Comparison of ENCODE assay signal across 8 mouse cellular contexts in the genomic region with DNA sequence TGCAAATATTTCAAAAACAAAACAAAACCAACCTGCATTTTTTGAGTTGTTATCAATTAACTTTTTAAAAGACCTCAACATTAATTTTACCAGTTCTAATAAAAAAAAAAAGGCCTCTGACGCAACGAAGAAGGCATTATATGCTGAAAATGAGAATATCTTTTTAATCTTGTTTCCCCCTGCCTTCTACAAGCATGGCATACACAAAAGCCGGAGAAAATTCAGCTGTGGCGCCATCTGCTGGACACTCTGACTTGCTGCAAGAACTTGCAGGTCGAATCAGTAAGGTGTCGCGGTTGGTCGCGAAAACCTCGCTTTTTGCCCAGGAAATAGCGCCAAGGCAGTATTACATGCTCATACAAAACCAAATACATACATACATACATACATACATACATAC. TPM values are rescaled to one million over a fixed set of nuclear protein-coding genes. Genes with fewer than 3 reads are reported as not detected.
DNase-seq lines count a peak whose midpoint lies in the region; ATAC-seq and TF ChIP-seq lines count a peak whose summit lies in the region.

No protein-coding gene starts in this region.

- H3K4me1 ChIP-seq in hindbrain, embryonic 16.5 days (ENCODE audit: control insufficient read depth, insufficient read depth, low read depth, low read length) = peaks cover 41% of the 10 kb centered on the region
- peaks cover 42% of the 10 kb centered on the region for H3K4me1 ChIP-seq in megakaryocyte, embryonic 14.5 days

- no peaks in the 10 kb centered on the region for H3K9me3 ChIP-seq in hindbrain, embryonic 16.5 days (ENCODE audit: control insufficient read depth, low read length)
- H3K9me3 ChIP-seq in megakaryocyte, embryonic 14.5 days = no peaks in the 10 kb centered on the region

- no peaks in the 10 kb centered on the region for H3K27me3 ChIP-seq in Patski
- H3K27me3 ChIP-seq in hindbrain, embryonic 16.5 days (replicated peaks; ENCODE audit: control insufficient read depth, insufficient read depth, low read length) = no peaks in the 10 kb centered on the region
- peaks cover 2% of the 10 kb centered on the region for H3K27me3 ChIP-seq in megakaryocyte, embryonic 14.5 days (replicated peaks)

- H3K27ac ChIP-seq in hindbrain, embryonic 16.5 days (ENCODE audit: low read depth, low read length) = peak overlapping the region; percentile 98

- WGBS in hindbrain, embryonic 16.5 days = 2% methylated on average over 11 of the region's 11 CpGs

- H3K9ac ChIP-seq in hindbrain, embryonic 16.5 days (ENCODE audit: low read depth, low read length) = no peak overlapping the region

- no peak for ATAC-seq in Patski
- ATAC-seq in hindbrain, embryonic 16.5 days = no peak

- DNase-seq in Patski (ENCODE audit: low read depth, low spot score) = no peak
- DNase-seq in cerebellum, postnatal 10 days = peak; percentile 94 to 96
- DNase-seq in frontal cortex, postnatal 25 days (ENCODE audit: low spot score in 2 of 2) = peak; percentile 68 to 80
- peak; percentile 52 to 89 for DNase-seq in left cerebral cortex, adult 9 months (ENCODE audit: low spot score in 2 of 2)
- peak; percentile 90 for DNase-seq in right cerebral cortex, postnatal 14 days
- DNase-seq in urinary bladder, postnatal 25 days (ENCODE audit: low spot score) = peak; percentile 81

- POLR2A ChIA-PET in Patski (lab: Charles Lee) = interaction anchor here (0.6 to 6.0 kb wide), 7 partner anchors 16 to 82 kb away, joined by 3 to 38 read pairs (median 3); a partner anchor contains a TSS

- TF ChIP-seq CTCF in Patski (IDR thresholded peaks at IDR 0.05) = peak; percentile 96

- peak overlapping the region; percentile 73 for H3K4me2 ChIP-seq in hindbrain, embryonic 16.5 days (ENCODE audit: low read length)

- in situ Hi-C loops in Patski (cut with MboI; ENCODE audit: low pct_unique_long_range_greater_than_20kb) = loop anchor here (5.0 kb wide), 1 partner anchor 52 kb away; no protein-coding TSS in a partner anchor

- no peaks in the 10 kb centered on the region for H3K36me3 ChIP-seq in hindbrain, embryonic 16.5 days (ENCODE audit: control insufficient read depth, insufficient read depth, low read length)
- no peaks in the 10 kb centered on the region for H3K36me3 ChIP-seq in megakaryocyte, embryonic 14.5 days (replicated peaks; ENCODE audit: low read length)

- H3K4me3 ChIP-seq in hindbrain, embryonic 16.5 days (ENCODE audit: low read length) = peak overlapping the region; percentile 41
- peak overlapping the region; percentile 93 for H3K4me3 ChIP-seq in megakaryocyte, embryonic 14.5 days (replicated peaks)

- CTCF ChIA-PET in Patski (lab: Charles Lee) = interaction anchor here (0.8 to 3.7 kb wide), 22 partner anchors 9 to 122 kb away, joined by 3 to 36 read pairs (median 8); a partner anchor contains a TSS

RNA-seq across cellular contexts. Expression of a gene that starts 35.8 kb away (rescaled TPM):
- 210 TPM for polyA plus RNA-seq in Patski (2021)
- 20.8 and 23.3 TPM in 2 replicates for polyA plus RNA-seq in hindbrain, embryonic 16.5 days (2015; fragmentation: Nextera tagmentation; extraction: Ambion mirVana)
- polyA plus RNA-seq in megakaryocyte, embryonic 14.5 days (2012; ENCODE audit: insufficient read depth, low replicate concordance) = 62.0 and 103 TPM in 2 replicates

RNA-seq across cellular contexts. Expression of a gene that starts 40.4 kb away (rescaled TPM):
- polyA plus RNA-seq in Patski (2021) = 414 TPM
- 15,480 and 15,543 TPM in 2 replicates for polyA plus RNA-seq in hindbrain, embryonic 16.5 days (2015; fragmentation: Nextera tagmentation; extraction: Ambion mirVana)
- 40.3 and 115 TPM in 2 replicates for polyA plus RNA-seq in megakaryocyte, embryonic 14.5 days (2012; ENCODE audit: insufficient read depth, low replicate concordance)

RNA-seq across cellular contexts. Expression of a gene that starts 40.5 kb away (rescaled TPM):
- not detected for polyA plus RNA-seq in Patski (2021)
- polyA plus RNA-seq in hindbrain, embryonic 16.5 days (2015; fragmentation: Nextera tagmentation; extraction: Ambion mirVana) = not detected in 2 replicates
- 2.5 and 169 TPM in 2 replicates for polyA plus RNA-seq in megakaryocyte, embryonic 14.5 days (2012; ENCODE audit: insufficient read depth, low replicate concordance)

RNA-seq across cellular contexts. Expression of a gene that starts 59.5 kb away (rescaled TPM):
- polyA plus RNA-seq in Patski (2021) = 921 TPM
- 1,672 and 1,683 TPM in 2 replicates for polyA plus RNA-seq in hindbrain, embryonic 16.5 days (2015; fragmentation: Nextera tagmentation; extraction: Ambion mirVana)
- 19.4 and 182 TPM in 2 replicates for polyA plus RNA-seq in megakaryocyte, embryonic 14.5 days (2012; ENCODE audit: insufficient read depth, low replicate concordance)

Comparison
In these comparisons a context has a peak if more than half of its experiments do, and no peak if none do; other contexts are left out.
1. RNA of a gene that starts 40.4 kb away (polyA plus RNA-seq): 15,480 to 15,543 TPM in hindbrain, embryonic 16.5 days; 414 TPM in Patski (single experiment) and 40.3 to 115 TPM in megakaryocyte, embryonic 14.5 days; every median in the first group is over 10 times any median in the second.